Mouse (Mus musculus) hindbrain, embryonic 16.5 days (tissue): ENCODE results near the gene Cep170b. TPM values are rescaled to one million over a fixed set of nuclear protein-coding genes. Genes with fewer than 3 reads are reported as not detected.
A peak's percentile ranks its signal among the peaks of the same experiment; 100 is the strongest.

Source experiments
- ATAC-seq: fragments of 200-750 bp; cut with Nextera tagmentation; 2 replicates; pipeline ENCODE4 v1.8.0; 2017; ENCODE audit warnings: moderate TSS enrichment, moderate library complexity
- H3K27ac ChIP-seq: fragments of 300-500 bp; sonication (generic); 2 replicates; pipeline ENCODE4 v1.5.1; 2014; ENCODE audit warnings: low read depth, mild to moderate bottlenecking, control low read depth, low read length, moderate library complexity
- H3K27me3 ChIP-seq: fragments of 300-500 bp; sonication (generic); replicated peaks from 2 replicates; pipeline ENCODE4 v1.6.1; 2014; ENCODE audit warnings: low read length; ENCODE audit not compliant: control insufficient read depth, insufficient read depth
- H3K36me3 ChIP-seq: fragments of 300-500 bp; sonication (generic); 2 replicates; pipeline ENCODE4 v1.6.1; 2014; ENCODE audit warnings: mild to moderate bottlenecking, low read length, moderate library complexity, mixed read lengths; ENCODE audit not compliant: control insufficient read depth, insufficient read depth
- H3K4me1 ChIP-seq: fragments of 300-500 bp; sonication (generic); 2 replicates; pipeline ENCODE4 v1.6.1; 2014; ENCODE audit warnings: low read depth, low read length; ENCODE audit not compliant: control insufficient read depth, insufficient read depth
- H3K4me2 ChIP-seq: fragments of 300-500 bp; sonication (generic); 2 replicates; pipeline ENCODE4 v1.6.1; 2014; ENCODE audit warnings: mild to moderate bottlenecking, low read length, control low read depth, moderate library complexity
- H3K4me3 ChIP-seq: fragments of 300-500 bp; sonication (generic); 2 replicates; pipeline ENCODE4 v1.5.1; 2014; ENCODE audit warnings: mild to moderate bottlenecking, low read length, control low read depth, moderate library complexity
- H3K9ac ChIP-seq: fragments of 300-500 bp; sonication (generic); 2 replicates; pipeline ENCODE4 v1.6.1; 2014; ENCODE audit warnings: low read depth, mild to moderate bottlenecking, control low read depth, low read length, moderate library complexity
- H3K9me3 ChIP-seq: fragments of 300-500 bp; sonication (generic); 2 replicates; pipeline ENCODE4 v1.6.1; 2014; ENCODE audit warnings: mild to moderate bottlenecking, low read length, moderate library complexity; ENCODE audit not compliant: control insufficient read depth
- WGBS: fragments of 180-500 bp; shearing (Covaris S2); extraction: QIAGEN DNeasy Blood & Tissue Kit; methylation state at CpG from one replicate; pipeline ENCODE4 v1.1.7; 2014; 5-methylcytosine and 5-hydroxymethylcytosine counted together
- polyA plus RNA-seq: library from polyadenylated mRNA; unstranded; fragments of >200 nt; fragmentation: Nextera tagmentation; extraction: Ambion mirVana; gene quantifications from 2 replicates; pipeline ENCODE4 v1.2.1, GENCODE M21; 2015

Cep170b gene
- 29.5 and 30.6 TPM in 2 replicates for polyA plus RNA-seq

GRCm38 (mm10) chr12:112720216-112720615 is at the start of gene Cep170b:
Gene Cep170b (plus strand): TSS chr12:112720455.
- Histone ChIP-seq H3K27me3 (peaks cover 6% of the 10 kb centered on the region), H3K9ac (peak within 1 kb of the TSS; percentile 82), H3K9me3 (no peaks in the 10 kb centered on the region), H3K4me2 (peak within 1 kb of the TSS; percentile 88), H3K36me3 (no peaks in the 10 kb centered on the region), H3K27ac (peak within 1 kb of the TSS; percentile 59), H3K4me1 (peaks cover 28% of the 10 kb centered on the region), H3K4me3 (peak within 1 kb of the TSS; percentile 89)
- 72% methylated on average over 6 of the region's 6 CpGs for WGBS
- ATAC-seq = no peak

DNA sequence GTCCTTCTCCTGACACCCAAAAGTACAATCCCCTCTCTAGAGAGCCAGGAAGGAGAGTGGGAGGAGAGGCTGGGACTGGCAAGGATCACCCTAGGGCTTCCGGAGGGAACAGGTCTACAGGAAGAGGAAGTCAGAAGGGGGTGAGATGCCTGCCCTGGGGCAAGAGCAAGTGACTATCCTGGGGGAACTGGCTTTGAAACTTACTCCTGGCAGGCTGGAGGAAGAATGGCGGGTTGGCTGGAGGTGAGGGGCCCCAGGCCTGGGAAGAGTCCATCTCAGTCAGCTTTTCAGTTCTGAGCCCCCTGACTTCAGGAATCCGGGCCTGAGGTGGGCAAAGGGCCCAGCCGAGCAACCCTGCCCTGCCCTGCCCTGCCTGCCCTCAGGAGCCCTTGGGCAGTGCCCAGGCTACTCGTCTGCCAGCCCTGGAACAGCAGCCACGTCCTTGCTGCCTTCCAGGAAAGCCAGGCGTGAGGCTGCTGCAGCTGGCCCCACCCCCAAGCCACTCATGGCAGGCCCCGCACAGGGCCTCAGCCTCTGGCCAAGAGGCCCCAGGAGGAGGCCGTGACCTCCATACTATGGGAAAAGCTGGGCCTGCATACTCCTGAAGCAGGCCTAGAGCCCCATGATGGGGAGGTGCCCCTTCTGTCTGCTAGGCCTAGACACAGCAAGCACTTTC is 49.4 kb upstream of the Cep170b start:
- H3K4me2 ChIP-seq = peak overlapping the region; percentile 98
- peaks cover 23% of the 10 kb centered on the region for H3K36me3 ChIP-seq
- ATAC-seq = no peak
- no peaks in the 10 kb centered on the region for H3K9me3 ChIP-seq
- H3K27me3 ChIP-seq = no peaks in the 10 kb centered on the region
- peaks cover 56% of the 10 kb centered on the region for H3K4me1 ChIP-seq
- 41% methylated on average over 9 of the region's 9 CpGs for WGBS
- peak overlapping the region; percentile 16; the same call in 1 of the 2 replicates for H3K27ac ChIP-seq
- no peak overlapping the region for H3K4me3 ChIP-seq
- no peak overlapping the region for H3K9ac ChIP-seq

DNA sequence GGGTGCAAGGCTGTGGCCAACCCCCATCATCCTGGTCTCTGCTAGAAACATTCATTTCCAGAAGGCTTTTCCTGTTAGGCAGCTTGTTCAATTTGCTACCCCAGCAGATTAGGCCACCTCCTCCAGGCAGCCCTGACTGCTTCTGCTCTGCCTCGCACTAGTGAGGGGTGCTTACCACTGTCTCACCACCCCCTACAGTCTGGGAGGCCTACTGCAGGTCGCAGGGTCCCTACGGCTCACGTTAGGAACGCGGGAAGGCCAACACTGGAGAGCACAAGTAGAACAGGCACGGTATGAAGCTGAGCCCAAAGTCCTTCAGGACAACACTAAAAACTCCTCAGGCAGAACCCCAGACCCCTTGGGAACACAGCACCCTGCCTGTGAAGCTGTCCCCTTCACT is 48.4 kb upstream of the Cep170b start:
- H3K4me2 ChIP-seq = peak overlapping the region; percentile 98
- no peak for ATAC-seq
- peak overlapping the region; percentile 100; the same call in 1 of the 2 replicates for H3K9ac ChIP-seq
- no peaks in the 10 kb centered on the region for H3K27me3 ChIP-seq
- no peak overlapping the region for H3K4me3 ChIP-seq
- no peaks in the 10 kb centered on the region for H3K9me3 ChIP-seq
- whole genome bisulfite sequencing = 84% methylated on average over 7 of the region's 7 CpGs
- peaks cover 23% of the 10 kb centered on the region for H3K36me3 ChIP-seq
- H3K27ac ChIP-seq = no peak overlapping the region
- peaks cover 47% of the 10 kb centered on the region for H3K4me1 ChIP-seq

DNA sequence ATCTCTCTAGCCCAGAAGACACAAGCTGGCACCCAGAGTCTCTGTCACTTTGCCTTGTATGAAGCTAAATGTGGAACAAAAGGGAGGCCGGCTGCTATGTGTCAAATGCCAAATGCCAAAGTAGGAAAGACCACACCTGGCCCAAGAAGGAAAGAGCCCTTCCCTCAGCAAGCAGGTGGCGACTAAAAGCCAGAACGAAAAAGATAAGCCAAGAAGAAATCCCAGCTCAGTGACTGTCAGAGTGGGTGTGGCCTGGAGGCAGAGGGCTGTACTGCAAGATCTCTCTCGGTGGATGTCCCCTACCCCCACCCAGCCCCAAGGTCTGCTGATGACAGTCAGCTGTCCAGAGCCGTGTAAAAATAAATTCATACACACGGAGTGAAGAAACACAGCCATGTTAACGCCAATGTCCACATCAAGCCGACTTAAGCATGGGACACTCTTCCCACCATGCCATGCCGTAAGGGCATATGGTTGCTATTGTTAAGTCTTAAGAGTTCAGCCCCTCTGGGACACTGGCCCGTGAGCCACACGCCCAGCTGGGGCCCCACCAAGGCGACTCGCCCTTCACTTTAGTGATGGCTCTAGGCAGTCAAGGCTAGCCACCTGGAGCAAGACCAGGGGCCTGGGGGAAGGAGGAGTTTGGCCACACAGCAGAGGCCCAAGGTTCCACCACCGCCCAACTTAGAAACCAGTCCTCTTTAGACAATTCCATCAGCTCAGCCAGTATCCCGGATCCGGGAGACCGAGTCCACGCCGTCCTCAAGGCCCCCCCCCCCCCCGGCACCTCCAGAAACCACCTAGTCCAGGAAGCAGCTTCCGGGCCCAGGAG is 47.3 kb upstream of the Cep170b start:
- H3K36me3 ChIP-seq = peaks cover 16% of the 10 kb centered on the region
- H3K27ac ChIP-seq = peak overlapping the region; percentile 94
- peak; percentile 21; the same call in 1 of the 2 replicates for ATAC-seq
- peak overlapping the region; percentile 100 for H3K9ac ChIP-seq
- H3K4me1 ChIP-seq = peaks cover 40% of the 10 kb centered on the region
- 5% methylated on average over 16 of the region's 21 CpGs for WGBS
- peak overlapping the region; percentile 98 for H3K4me2 ChIP-seq
- peak overlapping the region; percentile 96 for H3K4me3 ChIP-seq
- no peaks in the 10 kb centered on the region for H3K27me3 ChIP-seq
- no peaks in the 10 kb centered on the region for H3K9me3 ChIP-seq

DNA sequence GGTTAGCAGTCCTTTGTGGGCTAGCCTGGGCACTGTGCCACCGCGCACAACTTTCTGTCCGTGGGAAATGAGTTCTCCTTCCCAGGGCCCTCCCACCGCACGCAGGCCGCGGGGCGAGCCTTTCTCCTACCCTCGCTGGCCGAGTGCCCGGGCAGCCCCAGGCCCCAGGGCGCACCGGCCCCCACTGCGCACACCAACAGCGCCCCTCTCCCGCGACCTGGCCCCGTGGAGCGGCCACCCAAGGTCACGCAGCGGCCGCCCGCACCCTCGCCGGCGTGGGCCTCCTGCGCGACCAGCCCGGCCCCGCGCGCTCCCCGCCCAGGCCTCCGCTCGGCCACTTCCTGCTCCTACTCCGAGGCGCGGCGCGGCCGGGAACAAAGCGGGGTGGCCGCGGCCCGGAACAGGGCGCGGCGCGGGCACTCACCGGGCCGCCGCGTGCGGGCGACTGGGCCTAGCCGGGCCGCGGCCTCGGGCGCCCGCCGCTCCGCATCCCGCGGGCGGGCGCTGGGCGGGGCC is 46.6 kb upstream of the Cep170b start:
- Histone ChIP-seq H3K9ac (peak overlapping the region; percentile 100), H3K36me3 (peaks cover 13% of the 10 kb centered on the region), H3K9me3 (no peaks in the 10 kb centered on the region), H3K4me1 (peaks cover 43% of the 10 kb centered on the region), H3K27me3 (0 out of 2 replicates have a peak, but pooled peaks cover 2% of the 10 kb centered on the region), H3K4me3 (peak overlapping the region; percentile 96), H3K4me2 (peak overlapping the region; percentile 98), H3K27ac (peak overlapping the region; percentile 94)
- WGBS = 1% methylated on average over 38 of the region's 68 CpGs
- peak; percentile 5; the same call in 1 of the 2 replicates for ATAC-seq

GRCm38 (mm10) chr12:112674132-112675011 is 45.9 kb upstream of the Cep170b start, which contains the start of gene Akt1:
Gene Akt1 (minus strand): TSS chr12:112674884.
- peaks cover 6% of the 10 kb centered on the region for H3K36me3 ChIP-seq
- peak within 1 kb of the TSS; percentile 96 for H3K4me3 ChIP-seq
- WGBS = under 1% methylated on average over 30 of the region's 70 CpGs
- H3K27me3 ChIP-seq = peaks cover 2% of the 10 kb centered on the region; the same call in 1 of the 2 replicates
- H3K9me3 ChIP-seq = no peaks in the 10 kb centered on the region
- peak; percentile 24 for ATAC-seq
- peak within 1 kb of the TSS; percentile 94 for H3K27ac ChIP-seq
- H3K9ac ChIP-seq = peak within 1 kb of the TSS; percentile 100
- peaks cover 48% of the 10 kb centered on the region for H3K4me1 ChIP-seq
- peak within 1 kb of the TSS; percentile 98 for H3K4me2 ChIP-seq

DNA sequence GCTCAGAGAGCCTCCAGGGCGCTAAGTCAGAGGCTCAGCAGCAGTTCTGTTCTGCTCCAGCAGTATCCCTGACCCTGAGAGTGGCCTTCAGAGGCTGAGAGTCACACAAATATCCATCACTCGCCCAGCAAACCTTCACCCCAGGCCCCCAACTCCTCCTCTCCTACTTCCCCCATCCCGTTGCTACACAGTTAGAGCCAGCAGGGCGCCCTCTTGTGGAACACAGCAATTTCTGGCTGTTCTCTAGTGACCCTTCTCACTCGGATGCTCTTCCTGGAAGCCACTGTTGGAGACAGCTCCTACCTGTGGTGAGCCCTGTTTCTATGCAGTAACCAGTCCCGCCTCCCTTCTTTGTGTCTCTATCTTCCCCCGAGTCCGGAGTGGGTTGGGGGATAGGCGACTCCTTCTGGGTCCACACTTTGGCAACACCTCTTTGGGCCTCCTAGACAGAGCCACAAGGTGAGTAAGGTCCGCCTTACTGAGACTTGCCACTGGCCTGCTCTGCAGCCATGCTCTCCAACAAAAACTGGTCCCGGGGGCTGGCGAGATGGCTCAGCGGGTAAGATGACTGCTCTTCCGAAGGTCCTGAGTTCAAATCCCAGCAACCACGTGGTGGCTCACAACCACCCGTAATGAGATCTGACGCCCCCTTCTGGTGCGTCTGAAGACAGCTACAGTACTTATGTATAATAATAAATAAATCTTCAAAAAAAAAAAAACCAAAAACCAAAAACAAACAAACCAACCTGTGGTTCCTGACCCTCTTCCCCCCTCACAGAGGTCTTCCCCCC is 44.8 kb upstream of the Cep170b start:
- Histone ChIP-seq H3K4me3 (peak overlapping the region; percentile 96), H3K4me1 (peaks cover 52% of the 10 kb centered on the region), H3K9ac (peak overlapping the region; percentile 100), H3K36me3 (no peaks in the 10 kb centered on the region), H3K4me2 (peak overlapping the region; percentile 98), H3K27me3 (peaks cover 13% of the 10 kb centered on the region), H3K27ac (peak overlapping the region; percentile 94; the same call in 1 of the 2 replicates), H3K9me3 (no peaks in the 10 kb centered on the region)
- 13% methylated on average over 18 of the region's 18 CpGs for WGBS
- peak; percentile 24 for ATAC-seq

GRCm38 (mm10) chr12:112677076-112677475 is 43.2 kb upstream of the Cep170b start:
- Histone ChIP-seq H3K9me3 (no peaks in the 10 kb centered on the region), H3K4me2 (no peak overlapping the region), H3K4me3 (no peak overlapping the region), H3K4me1 (peaks cover 39% of the 10 kb centered on the region), H3K27me3 (peaks cover 14% of the 10 kb centered on the region), H3K27ac (no peak overlapping the region), H3K36me3 (no peaks in the 10 kb centered on the region), H3K9ac (no peak overlapping the region; the same call in 1 of the 2 replicates)
- 56% methylated on average over 5 of the region's 5 CpGs for WGBS
- ATAC-seq = no peak
